Mouse (Mus musculus) thymus, postnatal 10 days (tissue): ENCODE results near the gene Fbxo40.

ENCODE experiments used
- DNase-seq, 2 experiments: peaks; one replicate each; pipeline ENCODE4 v3.0.0; 2021; ENCODE audit warnings: low spot score in 2 of 2

Fbxo40 gene

DNA sequence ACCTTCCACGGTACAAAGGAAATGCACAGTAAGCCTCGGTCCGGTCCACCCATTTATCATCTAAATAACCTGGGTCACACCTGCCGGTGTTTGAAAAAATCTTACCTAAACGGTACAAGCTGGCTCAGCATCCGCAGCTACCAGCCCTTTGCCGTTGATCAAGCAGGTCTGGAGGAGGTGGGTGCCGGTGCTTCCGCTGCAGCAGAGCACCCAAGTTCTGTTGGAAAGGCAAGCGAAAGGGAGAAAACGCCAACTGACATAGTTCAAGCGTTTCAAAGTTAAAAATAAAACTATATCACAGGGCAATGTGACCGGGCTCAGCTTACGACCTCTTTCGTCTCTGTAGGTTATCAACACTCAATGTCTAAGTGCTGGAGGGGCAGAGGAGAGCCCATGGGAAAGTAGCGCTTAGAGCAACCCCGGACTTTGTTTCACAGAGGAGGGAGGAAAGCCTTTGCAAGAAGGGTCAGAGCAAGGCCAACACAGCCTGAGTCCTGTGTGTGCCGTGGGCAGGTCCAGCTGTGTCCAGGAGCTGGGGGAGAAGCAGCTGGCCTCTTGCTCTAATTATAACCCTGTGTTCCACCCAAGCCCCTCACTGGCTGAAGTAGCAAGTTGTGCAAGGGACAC is at the start of gene Fbxo40:
TSS of gene Fbxo40 (minus strand) at position 469 of the 627 bp plus-strand sequence.
- DNase-seq, result no peak

DNA sequence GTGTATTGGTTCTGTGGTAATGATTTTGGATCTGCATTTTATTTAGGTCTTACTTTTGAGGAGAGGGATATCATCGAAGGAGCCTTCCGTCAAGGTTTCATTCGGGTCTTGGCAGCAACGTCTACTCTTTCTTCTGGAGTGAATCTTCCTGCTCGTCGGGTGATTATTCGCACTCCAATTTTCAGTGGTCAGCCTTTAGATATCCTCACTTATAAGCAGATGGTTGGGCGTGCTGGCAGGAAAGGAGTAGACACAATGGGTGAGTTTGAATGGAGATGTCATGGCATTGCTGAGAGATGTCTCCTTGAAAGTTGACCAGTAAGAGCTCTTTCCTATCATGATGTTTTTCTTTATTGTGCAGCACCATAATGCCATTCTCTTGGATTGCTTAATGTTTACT is 44.5 kb upstream of the Fbxo40 start:
- no peak for DNase-seq

DNA sequence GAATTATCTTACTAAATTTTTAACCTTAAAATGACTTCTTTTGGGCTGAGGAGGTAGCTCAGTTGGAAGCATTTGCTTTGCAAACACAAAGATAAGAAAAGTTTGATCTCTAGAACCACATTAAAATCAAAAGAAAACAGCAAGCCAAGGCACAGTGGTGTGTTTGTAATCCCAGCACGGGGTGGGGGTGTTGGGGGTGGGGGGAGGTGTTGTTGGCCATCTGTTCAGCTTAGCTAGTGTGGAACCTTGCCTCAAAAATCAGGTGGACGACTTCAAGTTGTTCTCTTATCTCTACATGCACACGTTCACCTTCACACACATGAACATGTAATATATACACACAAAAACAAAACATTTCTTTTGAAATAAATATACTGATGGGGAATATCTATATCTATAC is 41.7 kb upstream of the Fbxo40 start:
- DNase-seq, result no peak

DNA sequence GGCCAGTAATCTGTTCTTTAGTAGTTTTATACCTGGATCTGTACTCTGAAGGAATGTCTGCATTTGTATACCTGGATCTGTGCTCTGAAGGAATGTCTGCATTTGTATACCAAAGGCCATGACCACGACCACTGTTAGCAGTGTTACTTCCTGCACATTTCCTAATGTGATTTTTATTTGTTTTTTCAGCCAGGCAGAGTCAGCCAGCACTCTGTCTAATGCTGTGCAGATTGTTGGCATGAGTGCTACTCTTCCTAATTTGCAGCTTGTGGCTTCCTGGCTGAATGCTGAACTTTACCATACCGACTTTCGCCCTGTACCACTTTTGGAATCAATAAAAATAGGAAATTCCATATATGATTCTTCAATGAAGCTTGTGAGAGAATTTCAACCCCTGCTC is 37.3 kb upstream of the Fbxo40 start:
- DNase-seq, result no peak

DNA sequence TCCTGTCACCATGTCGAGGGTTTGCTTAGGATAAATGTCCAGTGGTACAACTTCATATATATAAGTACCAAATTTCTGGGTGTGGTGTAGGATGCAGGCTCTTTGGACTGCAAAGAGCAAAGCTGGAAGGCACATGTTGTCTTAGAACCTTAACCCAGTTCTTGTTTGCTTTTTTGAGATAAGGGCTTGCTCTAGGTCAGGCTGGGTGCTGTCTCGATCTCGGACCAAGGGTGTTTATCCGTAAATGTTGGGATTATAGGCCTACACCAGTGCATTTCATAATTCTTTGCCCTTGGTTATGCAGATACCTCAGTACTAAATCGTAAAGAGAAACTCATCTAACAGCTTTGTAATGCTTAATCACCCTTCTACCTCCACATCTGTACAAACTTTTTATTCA is 22.1 kb upstream of the Fbxo40 start:
- DNase-seq, result no peak

DNA sequence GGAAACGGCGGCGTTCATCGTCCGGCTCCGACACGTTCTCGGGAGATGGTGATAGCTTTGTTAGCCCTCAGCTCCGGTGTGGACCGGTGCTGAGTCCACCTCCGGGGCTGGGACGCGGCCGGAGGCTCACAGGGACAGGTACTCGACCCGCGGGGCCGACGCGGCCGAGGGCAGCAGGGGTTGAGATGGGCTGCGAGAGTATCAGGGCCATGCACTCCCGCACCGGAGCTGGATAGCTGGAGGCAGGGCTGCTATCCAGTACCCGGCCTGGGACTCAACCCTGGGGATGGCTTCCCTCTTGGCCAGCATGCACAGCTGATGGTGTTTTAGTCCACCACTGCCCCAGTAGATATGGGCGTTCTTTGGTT is 21.6 kb upstream of the Fbxo40 start:
- no peak for DNase-seq

DNA sequence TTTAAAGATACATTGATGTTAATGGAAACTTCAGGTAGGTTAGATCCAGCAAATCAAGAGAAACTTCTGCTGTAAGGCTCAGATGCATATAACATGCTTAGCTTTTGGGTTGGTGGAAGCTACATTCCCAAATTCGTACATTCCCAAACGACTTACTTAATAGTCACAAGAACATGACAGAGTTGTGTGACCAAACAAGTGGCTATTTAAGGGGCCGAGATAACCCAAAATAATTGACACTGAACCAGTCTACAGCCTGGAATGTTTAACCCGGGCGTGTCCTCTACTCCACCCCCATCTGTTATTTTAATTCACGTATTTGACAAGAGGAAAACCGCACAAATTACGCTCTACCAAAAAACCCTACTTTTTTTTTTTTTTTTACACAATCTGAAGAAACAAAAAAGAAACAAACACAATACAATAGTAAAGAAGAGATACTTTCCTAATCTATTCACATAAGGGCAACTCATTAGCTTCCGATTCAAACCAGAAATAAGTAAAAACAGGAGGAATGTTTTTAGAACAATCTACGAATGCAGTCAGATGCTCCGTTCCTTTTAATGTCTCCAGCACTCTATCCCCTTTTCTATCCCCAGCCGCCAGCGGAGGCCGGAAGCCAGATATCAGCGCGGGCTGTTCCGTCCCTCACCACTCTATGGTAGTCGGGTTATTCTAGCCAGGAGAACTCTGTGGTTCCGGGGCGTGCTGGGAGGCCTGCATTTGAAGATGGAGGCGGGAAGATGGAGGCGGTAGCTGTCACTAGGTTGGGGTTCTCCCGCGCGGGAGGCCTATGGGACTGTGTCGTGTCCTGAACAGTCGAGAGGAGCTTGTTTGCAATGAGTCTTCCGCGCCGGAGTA is 21.0 kb upstream of the Fbxo40 start, which contains the start of gene Polq:
TSS of gene Polq (plus strand) at position 726 of the 861 bp plus-strand sequence.
- peak; percentile 83 to 93 for DNase-seq

DNA sequence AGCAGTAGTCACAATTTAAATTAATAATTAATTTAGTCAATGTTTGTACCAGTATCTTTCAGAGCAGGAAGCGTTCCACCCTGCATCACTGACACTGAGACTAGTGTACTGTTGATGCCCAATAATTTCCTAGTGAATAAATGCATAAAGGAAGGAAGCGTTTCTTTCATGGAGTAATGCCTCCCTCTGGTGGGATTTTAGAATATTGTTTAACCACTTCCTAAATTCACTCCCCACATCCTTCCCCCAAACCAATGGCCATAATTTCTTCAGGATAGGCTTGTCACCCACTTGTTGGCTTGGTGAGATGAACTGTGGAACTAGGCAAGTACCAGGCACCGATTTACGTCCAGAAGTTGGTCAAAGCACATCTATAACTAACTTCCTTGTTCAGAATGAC is 20.1 kb upstream of the Fbxo40 start:
- peak in 1 of 2 experiments; percentile 51 for DNase-seq

DNA sequence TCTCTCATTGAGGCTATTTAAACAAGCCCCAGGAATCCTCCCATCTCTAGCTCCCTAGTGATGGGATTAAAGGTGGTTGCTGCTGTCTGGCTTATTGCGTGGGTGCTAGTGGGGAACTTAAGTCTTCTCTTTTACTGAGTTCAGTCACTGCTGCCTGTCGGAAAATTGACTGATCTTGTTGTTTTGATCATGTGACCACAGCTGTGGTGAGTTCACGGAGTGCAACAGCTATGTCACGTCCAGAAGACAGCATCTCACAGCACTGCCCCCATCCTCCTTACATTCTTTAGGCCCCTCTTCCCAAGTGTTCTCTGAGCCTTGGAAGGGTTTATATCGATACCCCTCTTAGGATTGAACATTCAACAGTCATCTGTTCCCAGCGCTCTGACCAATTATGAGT is 19.0 kb upstream of the Fbxo40 start:
- no peak for DNase-seq

DNA sequence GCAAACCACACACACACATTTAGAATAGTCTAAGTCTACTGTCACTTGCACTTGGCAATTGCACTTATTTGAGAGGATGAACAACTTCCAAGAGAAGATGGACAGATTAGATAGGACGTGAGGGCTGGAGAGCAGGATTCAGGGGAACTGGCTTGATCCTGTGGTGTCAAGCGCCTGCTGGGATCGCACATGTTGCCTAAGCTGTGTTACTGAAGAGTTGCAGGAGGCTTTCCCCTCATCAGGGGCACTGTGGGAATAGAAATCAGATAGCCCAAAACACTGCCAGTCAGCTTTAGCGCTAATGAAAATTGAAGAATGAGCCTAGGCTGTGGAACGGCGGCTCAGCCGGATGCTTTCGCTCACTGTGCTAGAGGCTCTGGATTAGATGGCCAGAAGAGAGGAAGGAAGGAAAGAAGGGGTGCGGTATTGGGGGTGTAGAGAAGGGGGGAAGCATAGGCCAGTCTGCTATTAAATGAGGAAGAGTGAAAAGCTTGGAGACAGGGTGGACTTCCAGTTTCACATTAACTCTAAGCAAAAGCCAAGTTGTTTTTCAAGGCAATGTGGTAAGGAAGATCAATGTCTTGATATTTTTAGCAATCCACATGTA is 9.2 kb upstream of the Fbxo40 start:
- DNase-seq, result no peak

DNA sequence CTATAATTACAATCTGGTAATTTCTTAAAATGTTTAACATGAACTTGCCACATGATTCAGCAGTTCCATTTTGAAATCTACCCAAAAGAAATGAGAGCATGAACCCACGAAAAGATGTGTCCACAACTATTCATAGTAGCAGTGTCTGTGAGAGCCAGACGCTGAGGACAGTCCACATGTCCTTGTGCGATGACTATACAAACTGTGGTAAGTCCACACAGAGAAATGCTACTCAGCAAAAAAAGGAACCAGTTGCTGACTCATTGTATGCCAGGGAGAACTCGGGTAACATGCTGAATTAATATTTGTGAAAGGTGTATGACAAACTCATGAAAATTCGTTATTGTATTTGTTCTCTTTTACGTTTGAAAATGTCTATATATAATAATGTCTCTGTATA is 7.4 kb upstream of the Fbxo40 start:
- DNase-seq, result no peak

DNA sequence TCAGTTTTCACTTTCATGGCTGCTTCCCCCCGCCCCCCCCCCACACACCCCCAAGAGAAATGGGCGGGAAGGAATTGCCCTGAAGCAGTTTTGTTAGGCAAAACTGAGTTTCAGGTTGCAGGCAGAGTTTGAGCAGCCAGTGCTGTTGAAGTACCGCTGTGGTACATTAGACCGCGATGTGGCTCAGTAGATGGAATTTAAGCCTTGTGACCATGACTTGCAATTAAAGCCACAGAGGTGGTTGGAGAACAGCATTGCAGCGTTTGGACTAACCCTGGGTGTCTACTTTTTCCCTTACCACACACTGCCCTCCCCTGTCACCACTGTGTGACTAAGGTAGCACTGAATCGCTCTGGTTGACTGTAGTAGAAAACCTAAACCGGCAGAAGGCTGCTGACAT is 774 bp downstream of the Fbxo40 start:
- no peak for DNase-seq

DNA sequence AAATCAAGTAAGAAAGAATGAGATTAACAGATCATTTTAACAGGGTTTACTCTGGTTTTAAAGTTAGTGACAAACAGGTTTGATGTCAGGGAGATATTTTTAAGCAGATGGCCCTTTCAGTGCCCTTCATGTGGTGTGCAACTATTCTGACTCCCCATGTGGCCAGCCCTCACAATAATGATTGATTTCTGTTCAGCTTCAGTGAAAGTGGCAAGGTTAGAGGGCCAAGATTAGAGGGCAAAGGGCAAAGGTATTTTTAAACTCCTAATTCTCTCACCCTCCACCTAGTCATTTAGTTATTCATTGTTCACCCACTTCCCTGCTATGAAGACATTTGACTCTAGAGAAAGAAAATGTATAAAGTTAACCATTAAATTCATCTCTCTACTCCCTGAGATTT is 2.2 kb downstream of the Fbxo40 start:
- no peak for DNase-seq

DNA sequence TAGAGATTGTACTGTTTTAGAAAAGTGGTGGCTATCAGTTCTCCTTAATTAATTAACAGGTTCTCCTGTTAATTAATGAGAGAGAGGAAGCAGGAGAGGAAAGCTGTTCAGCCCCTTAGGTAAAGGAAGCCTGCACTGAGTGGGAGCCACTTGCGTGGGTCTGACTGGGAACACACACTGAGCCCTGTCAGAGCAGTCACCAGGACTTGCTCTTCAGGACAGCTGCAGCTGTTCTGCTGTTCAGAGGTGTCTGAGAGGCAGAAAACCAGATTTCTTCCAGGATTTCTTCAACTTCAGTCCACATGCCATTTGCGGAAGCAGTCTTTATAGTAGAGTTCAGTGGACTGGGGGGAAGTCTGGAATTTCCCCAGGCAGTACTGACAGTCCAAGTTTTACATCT is 2.9 kb downstream of the Fbxo40 start:
- DNase-seq, result no peak

DNA sequence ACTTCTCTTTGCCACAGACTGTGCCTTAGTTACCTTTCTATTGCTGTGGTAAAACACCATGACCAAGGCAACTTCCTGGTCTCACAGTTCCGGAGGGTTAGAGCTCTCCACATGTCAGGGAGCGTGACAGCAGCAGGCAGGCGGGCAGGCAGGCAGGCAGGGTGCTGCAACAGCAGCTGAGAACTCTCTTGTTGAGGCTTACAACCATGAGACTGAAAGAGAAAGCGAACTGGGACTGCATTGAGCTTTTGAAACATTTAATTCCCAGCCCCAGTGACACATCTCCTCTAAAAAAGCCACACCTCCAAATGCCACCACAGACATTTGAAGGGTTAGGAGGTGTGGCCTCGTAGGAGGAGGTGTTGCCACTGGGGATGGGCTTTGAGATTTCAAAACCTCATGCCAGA is 4.6 kb downstream of the Fbxo40 start:
- DNase-seq, result no peak

DNA sequence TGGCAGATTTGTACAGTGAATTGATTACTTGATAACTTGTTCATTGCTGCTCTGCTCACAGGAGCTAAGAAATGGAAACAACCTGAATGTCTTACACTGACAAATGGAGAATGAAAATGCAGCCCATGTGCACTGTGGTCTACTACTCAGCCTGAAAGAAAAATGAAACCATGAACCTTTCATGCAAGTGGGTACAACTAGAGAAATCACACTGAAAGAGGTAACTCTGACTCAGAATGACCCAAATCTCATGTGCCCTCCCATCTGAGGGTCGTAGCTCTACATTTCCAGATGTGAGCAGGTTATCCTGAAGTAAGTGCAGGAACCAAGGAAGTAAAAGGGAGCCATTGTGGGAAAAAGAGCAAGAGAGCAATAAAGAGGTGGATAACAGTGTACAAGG is 6.5 kb downstream of the Fbxo40 start:
- DNase-seq, result no peak

DNA sequence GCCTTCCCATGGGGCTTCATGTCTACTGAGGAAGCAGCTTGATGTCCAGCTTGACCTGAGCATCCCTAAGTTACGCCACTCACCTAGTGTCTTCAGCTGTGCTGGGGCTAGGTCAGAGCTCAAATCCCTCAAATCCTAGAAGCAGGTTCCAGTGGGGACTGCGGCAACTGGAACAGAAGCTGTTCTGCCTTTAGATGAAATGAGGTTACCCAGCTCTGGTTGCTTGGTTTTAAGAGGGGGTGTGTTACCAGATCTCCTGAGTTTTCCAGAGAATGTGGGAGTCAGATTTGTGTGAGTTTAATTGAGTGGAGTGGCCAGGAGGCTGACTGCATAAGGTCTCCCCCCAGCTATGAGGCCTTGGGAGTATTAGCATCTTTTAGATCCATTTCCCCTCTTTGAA is 11.1 kb downstream of the Fbxo40 start:
- no peak for DNase-seq

DNA sequence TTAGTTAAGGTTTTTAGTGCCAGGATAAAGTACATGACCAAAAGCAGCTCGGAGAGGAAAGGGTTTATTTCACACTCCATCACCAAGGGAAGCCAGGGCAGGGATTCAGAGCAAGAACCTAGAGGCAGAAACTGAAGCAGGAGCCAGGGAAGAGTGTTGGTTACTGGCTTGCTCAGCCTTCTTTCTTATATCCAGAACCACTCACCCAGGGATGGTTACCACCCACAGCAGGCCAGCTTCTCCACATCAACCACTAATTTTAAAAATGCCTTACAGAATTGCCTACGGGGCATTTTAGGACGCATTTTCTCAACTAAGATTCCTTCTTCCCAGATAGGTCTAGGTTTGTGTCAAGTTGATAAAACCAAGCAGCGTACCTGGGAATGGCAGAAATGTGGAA is 26.9 kb downstream of the Fbxo40 start:
- no peak for DNase-seq

DNA sequence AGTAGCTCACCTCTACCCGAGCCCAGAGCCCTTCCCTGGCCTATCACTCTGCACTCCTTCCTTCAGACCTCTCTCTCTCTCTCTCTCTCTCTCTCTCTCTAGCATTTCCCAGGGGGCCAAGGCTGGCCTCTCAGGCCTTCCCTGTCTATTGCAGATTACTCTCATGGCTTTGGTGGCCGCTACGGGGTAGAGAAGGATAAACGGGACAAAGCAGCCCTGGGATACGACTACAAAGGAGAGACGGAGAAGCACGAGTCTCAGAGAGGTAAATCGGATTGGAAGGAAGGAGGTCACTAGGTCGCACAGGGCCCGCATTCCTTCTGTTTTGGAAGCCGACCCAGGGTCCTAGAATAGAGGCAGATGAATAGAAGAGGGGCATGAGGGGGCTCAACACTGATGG is 35.2 kb downstream of the Fbxo40 start:
- no peak for DNase-seq

DNA sequence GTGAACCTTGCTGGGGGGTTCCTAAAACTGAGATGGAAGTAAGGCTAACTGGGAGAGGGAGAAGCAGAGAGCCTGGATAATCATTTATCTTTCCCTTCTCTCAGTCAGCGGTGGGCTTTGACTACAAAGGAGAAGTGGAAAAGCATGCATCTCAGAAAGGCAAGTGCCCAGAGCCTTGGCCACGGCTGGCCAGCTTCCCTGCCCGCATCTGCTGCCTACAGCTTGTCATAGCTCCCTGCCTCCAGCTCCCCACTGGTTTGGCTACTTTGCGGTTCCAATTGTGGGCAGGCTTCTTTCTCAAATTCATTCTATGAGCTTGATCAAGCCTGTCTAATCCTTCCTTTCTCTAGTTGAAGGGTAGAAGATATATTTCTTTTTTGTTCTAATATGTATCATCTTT is 39.2 kb downstream of the Fbxo40 start:
- no peak for DNase-seq

DNA sequence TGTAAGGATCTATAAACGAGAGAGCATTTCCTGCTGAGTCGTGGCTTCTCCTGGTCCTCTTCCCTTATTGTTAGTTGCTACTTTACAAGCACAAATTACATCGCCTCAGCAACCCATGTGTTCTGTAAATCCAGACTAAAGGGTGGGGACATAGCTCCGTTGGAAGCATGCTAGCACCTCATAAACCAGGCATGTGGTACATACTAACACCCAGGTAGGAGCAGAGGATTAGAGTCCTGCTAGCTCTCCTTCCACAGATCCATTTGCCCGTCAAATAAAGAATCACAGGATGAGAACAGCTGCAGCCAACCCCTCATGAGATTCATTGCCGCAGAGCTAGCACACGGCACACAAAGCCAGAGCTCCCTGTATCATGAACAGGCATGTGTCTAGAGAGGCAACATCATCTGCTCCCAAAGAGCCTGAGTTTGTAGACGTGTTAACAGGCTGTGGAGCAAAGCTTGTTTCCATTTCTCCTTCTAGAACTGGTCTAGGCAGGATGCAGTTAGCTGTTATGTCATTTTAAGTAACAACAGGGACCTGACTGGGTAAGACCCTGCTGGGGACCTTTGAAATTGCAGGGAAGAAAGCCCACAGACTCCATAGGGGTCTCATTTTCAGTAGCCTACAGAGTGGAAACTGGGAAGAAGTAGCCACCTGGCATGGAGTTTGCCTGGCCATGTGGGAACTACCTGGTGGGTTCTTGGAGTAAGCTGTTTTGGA is 40.5 kb downstream of the Fbxo40 start:
- DNase-seq, result no peak

DNA sequence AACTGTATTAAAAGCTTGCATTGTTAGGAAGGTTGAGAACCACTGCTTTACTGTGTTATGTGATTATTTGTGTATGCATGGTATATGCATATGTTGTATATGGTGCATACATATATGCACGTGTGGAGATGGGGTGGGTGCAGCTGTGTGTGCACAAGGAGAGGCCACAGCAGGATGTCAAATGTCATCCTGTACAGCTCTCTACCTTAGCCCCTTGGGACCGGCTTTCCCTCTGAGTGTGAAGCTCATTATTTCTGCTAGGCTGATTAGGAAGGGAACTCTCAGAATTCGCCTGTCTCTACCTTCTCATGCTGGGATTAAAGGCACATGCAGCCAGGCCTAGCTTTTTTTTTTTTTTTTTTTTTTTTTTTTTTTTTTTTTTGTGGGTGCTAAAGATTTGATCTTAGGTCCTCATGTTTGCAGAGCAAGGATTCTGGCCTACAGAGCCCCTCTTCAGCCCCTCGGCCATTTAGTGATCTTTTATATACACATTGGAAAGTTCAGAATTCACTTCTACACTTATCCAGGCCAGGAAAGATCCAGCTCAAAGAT is 42.5 kb downstream of the Fbxo40 start:
- no peak for DNase-seq
